Mouse (Mus musculus): Measurements from ENCODE around the gene Parn.

GRCm38 (mm10) chr16:13550667-13551066, 117.3 kb downstream of the Parn start:
- TF ChIP-seq CTCF (IDR thresholded peaks at IDR 0.05 in 2 of 3, conservative IDR thresholded peaks at IDR 0.05 in 1 of 3; ENCODE audit: control insufficient read depth in 1 of 3, insufficient read depth in 1 of 3, low read depth in 2 of 3, low read length in 3 of 3, poor library complexity in 1 of 3, severe bottlenecking in 1 of 3) (no peak), RCOR1 (IDR thresholded peaks at IDR 0.05; ENCODE audit: low read depth, low read length) (no peak), GATA1 (IDR thresholded peaks at IDR 0.05; ENCODE audit: low read depth, low read length) (peak; percentile 46; the same call in 1 of the 2 replicates), CHD2 (IDR thresholded peaks at IDR 0.05; ENCODE audit: low read length) (no peak), E2F4 (IDR thresholded peaks at IDR 0.05; ENCODE audit: borderline replicate concordance, low read depth, low read length) (no peak), NRF1 (IDR thresholded peaks at IDR 0.05; ENCODE audit: insufficient read depth, low read depth, low read length, poor library complexity, severe bottlenecking) (no peak)

Measured in MEL (cell line).